Mouse (Mus musculus): ENCODE data around the gene Gm20388.

- no peak for TF ChIP-seq ZC3H11A (IDR thresholded peaks at IDR 0.05; ENCODE audit: borderline replicate concordance, low read depth, low read length)
- no peak for TF ChIP-seq ZNF384 (IDR thresholded peaks at IDR 0.05; ENCODE audit: low read depth, low read length)
- no peak for TF ChIP-seq CHD2 (IDR thresholded peaks at IDR 0.05; ENCODE audit: low read depth, low read length)
These were observed 2767.6 kb downstream of the Gm20388 start for GRCm38 (mm10) chr8:122678061-122678895.
